Mouse (Mus musculus): Measurements from ENCODE around the gene Pole2.
A peak's percentile ranks its signal among the peaks of the same experiment; 100 is the strongest.

Pole2 gene

GRCm38 (mm10) chr12:69210056-69210979 is 17.7 kb downstream of the Pole2 start:
- DNase-seq (ENCODE audit: extremely low read depth, low read depth, low spot score): no peak

- DNase-seq (ENCODE audit: extremely low read depth, low read depth, low spot score): no peak
Measured at GRCm38 (mm10) chr12:69208520-69208919, 19.5 kb downstream of the Pole2 start.

- DNase-seq (ENCODE audit: extremely low read depth, low read depth, low spot score): no peak
Measured at GRCm38 (mm10) chr12:69207926-69208325, 20.1 kb downstream of the Pole2 start.

- no peak for DNase-seq (ENCODE audit: extremely low read depth, low read depth, low spot score)
Measured at GRCm38 (mm10) chr12:69207396-69207795, 20.6 kb downstream of the Pole2 start.

GRCm38 (mm10) chr12:69204052-69204833 is 23.8 kb downstream of the Pole2 start, which contains the start of gene Gm49384:
Gm49384 (minus strand) TSS chr12:69204267.
- no peak for DNase-seq (ENCODE audit: extremely low read depth, low read depth, low spot score)

- no peak for DNase-seq (ENCODE audit: extremely low read depth, low read depth, low spot score)
Measured at GRCm38 (mm10) chr12:69198985-69199384, 29.0 kb downstream of the Pole2 start.

- no peak for DNase-seq (ENCODE audit: extremely low read depth, low read depth, low spot score)
Measured at GRCm38 (mm10) chr12:69198164-69198535, 29.8 kb downstream of the Pole2 start, which contains the start of gene Dnaaf2. Dnaaf2 (minus strand) TSS chr12:69198429.

- DNase-seq (ENCODE audit: extremely low read depth, low read depth, low spot score): no peak
Measured at GRCm38 (mm10) chr12:69197378-69198163, 30.4 kb downstream of the Pole2 start.

GRCm38 (mm10) chr12:69196444-69197377 is 31.3 kb downstream of the Pole2 start, which contains the start of gene Gm49383:
Gm49383 (minus strand) TSS chr12:69197104.
- DNase-seq (ENCODE audit: extremely low read depth, low read depth, low spot score): no peak

GRCm38 (mm10) chr12:69192637-69193036 is 35.4 kb downstream of the Pole2 start:
- no peak for DNase-seq (ENCODE audit: extremely low read depth, low read depth, low spot score)

- no peak for DNase-seq (ENCODE audit: extremely low read depth, low read depth, low spot score)
Measured at GRCm38 (mm10) chr12:69191396-69191795, 36.6 kb downstream of the Pole2 start.

GRCm38 (mm10) chr12:69190522-69190921 is 37.5 kb downstream of the Pole2 start:
- no peak for DNase-seq (ENCODE audit: extremely low read depth, low read depth, low spot score)

- no peak for DNase-seq (ENCODE audit: extremely low read depth, low read depth, low spot score)
Measured at GRCm38 (mm10) chr12:69190074-69190473, 37.9 kb downstream of the Pole2 start.

GRCm38 (mm10) chr12:69186811-69187471 is 41.1 kb downstream of the Pole2 start:
- no peak for DNase-seq (ENCODE audit: extremely low read depth, low read depth, low spot score)

GRCm38 (mm10) chr12:69185371-69185770 is 42.6 kb downstream of the Pole2 start:
- DNase-seq (ENCODE audit: extremely low read depth, low read depth, low spot score): no peak

- no peak for DNase-seq (ENCODE audit: extremely low read depth, low read depth, low spot score)
Measured at GRCm38 (mm10) chr12:69184342-69185295, 43.4 kb downstream of the Pole2 start.

- DNase-seq (ENCODE audit: extremely low read depth, low read depth, low spot score): peak; percentile 61
Measured at GRCm38 (mm10) chr12:69183583-69184308, 44.2 kb downstream of the Pole2 start, which contains the start of the genes Rpl36al and Mgat2. Rpl36al (minus strand) TSS chr12:69184083. Mgat2 (plus strand) TSS chr12:69184157.

All from fat pad, adult 2 months (tissue).